Mouse (Mus musculus): ENCODE measurements around the gene Rhob. TPM values are rescaled to one million over a fixed set of nuclear protein-coding genes. Genes with fewer than 3 reads are reported as not detected.
A peak's percentile ranks its signal among the peaks of the same experiment; 100 is the strongest.
"Not testable (repeated sequence)": the region's sequence is repeated elsewhere in the genome, so short reads cannot be mapped to it uniquely, and the experiment has no call there.

The Rhob gene
- polyA plus RNA-seq, 1 experiment from 2014 or later: 92.6 TPM

GRCm38 (mm10) chr12:8465680-8466079, 34.1 kb downstream of the Rhob start:
- Histone ChIP-seq H3K4me2 (replicated peaks) (no peak overlapping the region), H3K4me3 (no peak overlapping the region), H3K9me3 (no peaks in the 10 kb centered on the region), H3K9ac (no peak overlapping the region), H3K4me1 (peaks cover 6% of the 10 kb centered on the region), H3K27me3 (replicated peaks) (no peaks in the 10 kb centered on the region), H3K27ac (no peak overlapping the region), H3K36me3 (no peaks in the 10 kb centered on the region)
- WGBS: 86% methylated on average over 3 of the region's 3 CpGs
- ATAC-seq (ENCODE audit: low FRiP score, low read depth): no peak

GRCm38 (mm10) chr12:8464961-8465360, 34.8 kb downstream of the Rhob start:
- Histone ChIP-seq H3K9ac (no peak overlapping the region), H3K4me1 (peaks cover 6% of the 10 kb centered on the region), H3K27ac (no peak overlapping the region), H3K4me2 (replicated peaks) (no peak overlapping the region), H3K27me3 (replicated peaks) (no peaks in the 10 kb centered on the region), H3K36me3 (no peaks in the 10 kb centered on the region), H3K9me3 (no peaks in the 10 kb centered on the region), H3K4me3 (no peak overlapping the region)
- WGBS: 87% methylated on average over 5 of the region's 5 CpGs
- ATAC-seq (ENCODE audit: low FRiP score, low read depth): no peak

GRCm38 (mm10) chr12:8463599-8464160, 36.1 kb downstream of the Rhob start:
- no peak overlapping the region for H3K9ac ChIP-seq
- no peaks in the 10 kb centered on the region for H3K36me3 ChIP-seq
- H3K9me3 ChIP-seq: no peaks in the 10 kb centered on the region
- 38% methylated on average over 3 of the region's 3 CpGs for WGBS
- no peaks in the 10 kb centered on the region for H3K27me3 ChIP-seq (replicated peaks)
- H3K4me2 ChIP-seq (replicated peaks): no peak overlapping the region
- ATAC-seq (ENCODE audit: low FRiP score, low read depth): 0 out of 2 replicates have a peak, but pooled peaks have one; percentile 11
- H3K4me3 ChIP-seq: no peak overlapping the region
- peaks cover 6% of the 10 kb centered on the region for H3K4me1 ChIP-seq
- H3K27ac ChIP-seq: no peak overlapping the region

GRCm38 (mm10) chr12:8462533-8462932, 37.3 kb downstream of the Rhob start:
- ATAC-seq (ENCODE audit: low FRiP score, low read depth): no peak
- WGBS: 86% methylated on average over 5 of the region's 5 CpGs
- no peaks in the 10 kb centered on the region for H3K36me3 ChIP-seq
- no peaks in the 10 kb centered on the region for H3K27me3 ChIP-seq (replicated peaks)
- peaks cover 6% of the 10 kb centered on the region for H3K4me1 ChIP-seq
- H3K27ac ChIP-seq: no peak overlapping the region
- no peak overlapping the region for H3K9ac ChIP-seq
- H3K4me2 ChIP-seq (replicated peaks): no peak overlapping the region
- H3K9me3 ChIP-seq: no peaks in the 10 kb centered on the region
- no peak overlapping the region for H3K4me3 ChIP-seq

- not testable (repeated sequence) for H3K4me2 ChIP-seq (replicated peaks); H3K4me1 ChIP-seq; H3K27me3 ChIP-seq (replicated peaks); H3K4me3 ChIP-seq; H3K36me3 ChIP-seq; ATAC-seq (ENCODE audit: low FRiP score, low read depth); H3K9me3 ChIP-seq; H3K9ac ChIP-seq; H3K27ac ChIP-seq
- 93% methylated on average over 8 of the region's 8 CpGs for WGBS
Measured at GRCm38 (mm10) chr12:8461575-8461974, 38.2 kb downstream of the Rhob start.

DNA sequence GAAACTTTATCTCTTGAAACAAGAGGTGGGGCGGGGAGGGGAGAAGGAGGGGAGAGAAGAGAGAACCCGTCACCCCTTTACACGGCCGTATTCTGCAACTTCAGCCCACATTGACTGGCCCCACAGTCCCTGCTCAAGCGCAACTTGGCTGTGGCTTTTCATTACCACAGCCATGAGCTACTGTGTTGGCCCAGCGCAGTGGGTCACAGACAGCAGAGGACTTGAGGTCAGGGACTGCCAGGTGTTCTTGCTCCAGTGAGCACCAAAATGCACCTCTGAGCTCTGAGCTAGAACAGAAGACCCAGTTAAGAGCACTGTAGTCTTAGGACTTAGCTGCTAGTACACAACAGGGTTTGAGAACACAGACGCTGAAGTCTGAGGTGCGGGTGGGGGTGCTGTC, 41.4 kb downstream of the Rhob start:
- Histone ChIP-seq H3K9me3 (no peaks in the 10 kb centered on the region), H3K36me3 (no peaks in the 10 kb centered on the region), H3K4me1 (no peaks in the 10 kb centered on the region), H3K27me3 (replicated peaks) (no peaks in the 10 kb centered on the region), H3K4me2 (replicated peaks) (no peak overlapping the region), H3K9ac (no peak overlapping the region), H3K4me3 (no peak overlapping the region), H3K27ac (no peak overlapping the region)
- ATAC-seq (ENCODE audit: low FRiP score, low read depth): no peak
- 86% methylated on average over 8 of the region's 8 CpGs for WGBS

DNA sequence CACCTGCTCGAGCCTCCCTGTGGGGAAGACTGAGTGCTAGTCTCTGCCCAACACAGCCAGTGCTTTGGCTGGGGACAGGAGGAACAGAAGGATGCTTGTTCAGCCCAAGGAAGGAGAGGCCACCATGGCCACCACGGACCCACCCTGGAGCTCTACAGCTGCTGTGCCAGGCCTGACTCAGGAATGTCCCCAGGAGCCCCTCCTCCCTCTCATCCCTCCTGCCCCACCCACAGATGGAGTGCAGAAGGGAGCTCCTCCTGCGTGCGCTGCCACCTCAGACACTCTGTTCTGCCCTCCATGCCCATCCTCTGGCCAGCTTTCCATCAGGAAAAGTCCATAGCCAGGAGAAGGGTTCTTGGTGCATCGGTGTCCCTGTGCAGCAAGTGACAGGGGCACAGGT, 42.8 kb downstream of the Rhob start:
- Histone ChIP-seq H3K9me3 (no peaks in the 10 kb centered on the region), H3K4me1 (no peaks in the 10 kb centered on the region), H3K4me3 (no peak overlapping the region), H3K27ac (no peak overlapping the region), H3K27me3 (replicated peaks) (no peaks in the 10 kb centered on the region), H3K36me3 (no peaks in the 10 kb centered on the region), H3K4me2 (replicated peaks) (no peak overlapping the region), H3K9ac (no peak overlapping the region)
- no peak for ATAC-seq (ENCODE audit: low FRiP score, low read depth)
- WGBS: 66% methylated on average over 5 of the region's 5 CpGs

GRCm38 (mm10) chr12:8455046-8455445, 44.8 kb downstream of the Rhob start:
- H3K27me3 ChIP-seq (replicated peaks): no peaks in the 10 kb centered on the region
- H3K9me3 ChIP-seq: no peaks in the 10 kb centered on the region
- no peak overlapping the region for H3K9ac ChIP-seq
- H3K36me3 ChIP-seq: no peaks in the 10 kb centered on the region
- 0 out of 2 replicates have a peak, but pooled peaks cover 5% of the 10 kb centered on the region for H3K4me1 ChIP-seq
- H3K27ac ChIP-seq: no peak overlapping the region
- no peak for ATAC-seq (ENCODE audit: low FRiP score, low read depth)
- H3K4me3 ChIP-seq: no peak overlapping the region
- H3K4me2 ChIP-seq (replicated peaks): no peak overlapping the region
- 71% methylated on average over 2 of the region's 2 CpGs for WGBS

DNA sequence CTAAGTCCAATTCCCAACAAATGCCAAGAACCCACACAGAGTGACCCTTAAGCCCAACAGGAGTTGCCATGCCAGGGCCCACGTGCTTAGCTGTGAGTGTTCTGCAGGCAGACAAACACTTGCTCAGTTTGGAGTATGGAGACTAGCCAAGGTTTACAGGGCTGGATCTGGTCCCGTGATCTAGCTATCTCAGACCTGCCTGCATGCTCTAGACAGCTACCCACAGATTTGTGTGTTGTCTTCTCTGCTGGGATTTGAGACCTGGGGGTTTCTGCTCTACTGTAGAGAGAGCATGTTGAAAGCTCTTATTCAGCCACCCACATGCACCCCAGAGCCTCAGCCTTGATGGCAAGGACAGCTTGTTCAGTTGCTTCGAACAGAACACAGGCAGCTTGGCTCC, 45.3 kb downstream of the Rhob start:
- Histone ChIP-seq H3K36me3 (no peaks in the 10 kb centered on the region), H3K9me3 (no peaks in the 10 kb centered on the region), H3K4me2 (replicated peaks) (no peak overlapping the region), H3K9ac (no peak overlapping the region), H3K27me3 (replicated peaks) (no peaks in the 10 kb centered on the region), H3K4me3 (no peak overlapping the region), H3K4me1 (0 out of 2 replicates have a peak, but pooled peaks cover 5% of the 10 kb centered on the region), H3K27ac (no peak overlapping the region)
- no peak for ATAC-seq (ENCODE audit: low FRiP score, low read depth)
- WGBS: 83% methylated on average over 3 of the region's 3 CpGs

GRCm38 (mm10) chr12:8452766-8453621, 46.8 kb downstream of the Rhob start:
- Histone ChIP-seq H3K9ac (no peak overlapping the region), H3K36me3 (no peaks in the 10 kb centered on the region), H3K4me3 (no peak overlapping the region), H3K4me1 (0 out of 2 replicates have a peak, but pooled peaks cover 5% of the 10 kb centered on the region), H3K4me2 (replicated peaks) (no peak overlapping the region), H3K27ac (no peak overlapping the region), H3K27me3 (replicated peaks) (no peaks in the 10 kb centered on the region), H3K9me3 (no peaks in the 10 kb centered on the region)
- no peak for ATAC-seq (ENCODE audit: low FRiP score, low read depth)
- 89% methylated on average over 7 of the region's 7 CpGs for whole genome bisulfite sequencing

GRCm38 (mm10) chr12:8451571-8452485, 48.0 kb downstream of the Rhob start:
- H3K27me3 ChIP-seq (replicated peaks): no peaks in the 10 kb centered on the region
- H3K36me3 ChIP-seq: no peaks in the 10 kb centered on the region
- 0 out of 2 replicates have a peak, but pooled peaks cover 5% of the 10 kb centered on the region for H3K4me1 ChIP-seq
- ATAC-seq (ENCODE audit: low FRiP score, low read depth): no peak; the same call in 1 of the 2 replicates
- H3K4me3 ChIP-seq: no peak overlapping the region
- H3K9me3 ChIP-seq: no peaks in the 10 kb centered on the region
- 34% methylated on average over 7 of the region's 7 CpGs for WGBS
- no peak overlapping the region for H3K9ac ChIP-seq
- no peak overlapping the region for H3K4me2 ChIP-seq (replicated peaks)
- no peak overlapping the region for H3K27ac ChIP-seq

DNA sequence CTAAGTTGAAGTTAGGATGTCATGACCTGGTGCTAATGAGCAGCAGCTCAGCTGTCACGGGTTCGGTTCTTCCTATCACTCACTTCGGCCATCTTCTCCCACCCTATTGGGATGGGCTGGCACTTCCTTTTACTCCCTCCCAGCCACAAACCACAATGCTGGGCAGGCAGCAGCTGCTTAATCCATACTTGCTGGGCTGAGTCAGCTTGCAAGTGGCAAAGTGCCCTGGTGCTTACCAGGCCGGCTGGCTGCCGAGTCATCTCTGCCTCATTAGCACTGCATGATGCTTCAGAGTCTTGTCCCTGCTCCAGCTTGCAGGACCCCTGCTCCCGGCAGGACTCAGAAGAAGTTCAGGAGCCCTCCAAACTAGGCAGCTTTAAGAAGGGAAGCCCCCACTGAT, 49.2 kb downstream of the Rhob start:
- H3K36me3 ChIP-seq: no peaks in the 10 kb centered on the region
- 0 out of 2 replicates have a peak, but pooled peaks cover 5% of the 10 kb centered on the region for H3K4me1 ChIP-seq
- H3K27ac ChIP-seq: no peak overlapping the region
- H3K4me3 ChIP-seq: no peak overlapping the region
- H3K4me2 ChIP-seq (replicated peaks): no peak overlapping the region
- H3K9ac ChIP-seq: no peak overlapping the region
- no peaks in the 10 kb centered on the region for H3K9me3 ChIP-seq
- no peak for ATAC-seq (ENCODE audit: low FRiP score, low read depth)
- H3K27me3 ChIP-seq (replicated peaks): no peaks in the 10 kb centered on the region
- 73% methylated on average over 6 of the region's 6 CpGs for WGBS
